Mouse (Mus musculus) MEL (cell line): Measurements from ENCODE around the gene Pla2g16.

Source experiments
- BHLHE40 ChIP-seq: IDR thresholded peaks from 2 replicates; pipeline ENCODE4 v1.6.1; 2012; ENCODE audit warnings: low read depth, mild to moderate bottlenecking, inconsistent platforms, low read length, improper control_type of control experiment, borderline replicate concordance
- CTCF ChIP-seq, 3 experiments: IDR thresholded peaks in 2 of 3; conservative IDR thresholded peaks in 1 of 3; 2 replicates each; pipeline ENCODE4 v1.5.1; 2011 to 2012; ENCODE audit warnings: low read length in 3 of 3, low read depth in 2 of 3, mild to moderate bottlenecking in 2 of 3, improper control_type of control experiment in 1 of 3, inconsistent platforms in 1 of 3, mixed read lengths in 1 of 3, moderate library complexity in 1 of 3; ENCODE audit not compliant: control insufficient read depth in 1 of 3, insufficient read depth in 1 of 3, poor library complexity in 1 of 3, severe bottlenecking in 1 of 3
- EP300 ChIP-seq, 2 experiments: IDR thresholded peaks; 2 replicates each; pipeline ENCODE4 v1.6.1; 2011; ENCODE audit warnings: improper control_type of control experiment in 2 of 2, low read length in 2 of 2, low read depth in 1 of 2, mild to moderate bottlenecking in 1 of 2
- GATA1 ChIP-seq: IDR thresholded peaks from 2 replicates; pipeline ENCODE4 v1.6.1; 2011; ENCODE audit warnings: low read depth, low read length, improper control_type of control experiment
- MAX ChIP-seq: IDR thresholded peaks from 2 replicates; pipeline ENCODE4 v1.6.1; 2011; ENCODE audit warnings: low read length, improper control_type of control experiment
- MEF2A ChIP-seq: IDR thresholded peaks from 2 replicates; pipeline ENCODE4 v1.6.1; 2014; ENCODE audit warnings: low read depth, mild to moderate bottlenecking, inconsistent platforms, low read length, improper control_type of control experiment; ENCODE audit not compliant: poor library complexity, insufficient replicate concordance, severe bottlenecking; ENCODE audit errors: extremely low read depth
- MYC ChIP-seq: IDR thresholded peaks from 2 replicates; pipeline ENCODE4 v1.6.1; 2011; ENCODE audit warnings: low read depth, mild to moderate bottlenecking, low read length, improper control_type of control experiment, moderate library complexity
- POLR2A ChIP-seq, 2 experiments: IDR thresholded peaks; 2 replicates each; pipeline ENCODE4 v1.6.1; 2011 to 2012; ENCODE audit warnings: low read length in 2 of 2, mild to moderate bottlenecking in 2 of 2, control low read depth in 1 of 2, improper control_type of control experiment in 1 of 2, low read depth in 1 of 2, moderate library complexity in 1 of 2; ENCODE audit not compliant: control insufficient read depth in 1 of 2, insufficient read depth in 1 of 2, poor library complexity in 1 of 2
- TAL1 ChIP-seq: IDR thresholded peaks from 2 replicates; pipeline ENCODE4 v1.6.1; 2012; ENCODE audit warnings: mild to moderate bottlenecking, inconsistent platforms, low read length, moderate library complexity, mixed read lengths

DNA sequence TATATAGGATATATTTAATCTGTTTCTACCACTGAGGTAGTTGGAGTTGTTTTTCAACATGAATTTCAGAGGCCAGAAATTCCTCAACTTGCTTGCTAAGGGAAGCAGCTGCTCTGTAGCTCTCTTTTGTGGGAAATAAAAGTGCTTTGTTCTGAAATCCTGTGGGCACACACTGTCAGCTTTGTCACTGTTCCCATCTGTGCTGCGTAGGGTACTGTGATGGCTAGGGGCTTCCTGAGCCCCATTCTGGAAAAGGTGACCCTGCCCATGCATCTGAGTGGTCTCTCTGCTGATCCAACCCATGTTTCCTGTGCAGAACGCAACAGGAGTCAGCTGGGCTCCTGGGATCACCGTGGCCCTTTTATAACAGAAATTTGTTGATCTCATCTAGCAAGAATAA, 9.6 kb downstream of the Pla2g16 start:
- TF ChIP-seq POLR2A (IDR thresholded peaks at IDR 0.05; ENCODE audit: control insufficient read depth in 1 of 2, insufficient read depth in 1 of 2, low read depth in 1 of 2, low read length in 2 of 2, poor library complexity in 1 of 2): no peak
- TF ChIP-seq MAX: no peak
- no peak for TF ChIP-seq TAL1
- TF ChIP-seq EP300 (IDR thresholded peaks at IDR 0.05; ENCODE audit: low read depth in 1 of 2, low read length in 2 of 2): no peak
- no peak for TF ChIP-seq BHLHE40
- no peak for TF ChIP-seq MYC
- no peak for TF ChIP-seq MEF2A
- no peak for TF ChIP-seq GATA1
- TF ChIP-seq CTCF (IDR thresholded peaks at IDR 0.05 in 2 of 3, conservative IDR thresholded peaks at IDR 0.05 in 1 of 3; ENCODE audit: control insufficient read depth in 1 of 3, insufficient read depth in 1 of 3, low read depth in 2 of 3, low read length in 3 of 3, poor library complexity in 1 of 3, severe bottlenecking in 1 of 3): no peak
